Mouse (Mus musculus) liver, postnatal 0 days (tissue): ENCODE measurements around the gene Prtn3.

Source experiments
- CTCF ChIP-seq: sonication (generic); IDR thresholded peaks from 2 replicates; pipeline ENCODE4 v1.5.1; 2016; ENCODE audit warnings: antibody characterized with exemption, low read depth
- EP300 ChIP-seq: IDR thresholded peaks from 2 replicates; pipeline ENCODE4 v1.6.1; 2016; ENCODE audit warnings: antibody characterized with exemption, low read depth, mild to moderate bottlenecking

DNA sequence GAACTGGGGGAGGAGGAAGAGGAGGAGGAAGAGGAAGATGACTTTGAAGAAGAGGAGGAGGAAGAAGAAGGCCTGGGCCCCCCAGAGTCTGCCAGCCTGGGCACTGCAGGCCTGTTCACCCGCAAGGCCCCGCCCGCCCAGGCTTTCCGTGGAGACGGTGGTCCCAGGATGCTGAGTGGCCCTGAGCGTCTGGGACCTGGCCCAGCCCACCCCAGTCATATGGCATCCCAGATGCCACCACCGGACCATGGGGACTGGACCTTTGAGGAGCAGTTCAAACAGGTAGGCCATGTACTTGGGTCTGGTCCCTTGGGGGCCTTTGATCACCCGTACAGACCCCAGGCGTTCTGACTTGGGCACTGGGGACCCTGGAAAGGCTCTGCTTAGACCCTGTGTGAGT lies 57.5 kb downstream of the Prtn3 start:
- TF ChIP-seq CTCF (no peak), EP300 (no peak)
